Mouse (Mus musculus): ENCODE data around the gene Fam98c.
A peak's percentile ranks its signal among the peaks of the same experiment; 100 is the strongest.

- peak; percentile 93 for TF ChIP-seq MAFK (IDR thresholded peaks at IDR 0.05; ENCODE audit: insufficient read depth, low read depth, low read length)
- TF ChIP-seq ZC3H11A (IDR thresholded peaks at IDR 0.05; ENCODE audit: borderline replicate concordance, low read depth, low read length): no peak
- TF ChIP-seq CHD2 (IDR thresholded peaks at IDR 0.05; ENCODE audit: low read depth, low read length): no peak
- TF ChIP-seq ZNF384 (IDR thresholded peaks at IDR 0.05; ENCODE audit: low read depth, low read length): no peak
- no peak for TF ChIP-seq HCFC1 (IDR thresholded peaks at IDR 0.05; ENCODE audit: borderline replicate concordance, insufficient read depth, low read length)
These were observed 32.3 kb downstream of the Fam98c start for GRCm38 (mm10) chr7:29123531-29124358.

Data from ES-E14 (cell line).